Mouse (Mus musculus) stomach, adult 2 months (tissue): ENCODE data around the gene Tmem182. TPM values are rescaled to one million over a fixed set of nuclear protein-coding genes. Genes with fewer than 3 reads are reported as not detected.

Experiments used
- polyA plus RNA-seq: library from polyadenylated mRNA; depleted of rRNA; stranded (reverse); fragments of >200 nt; gene quantifications from 2 replicates; pipeline ENCODE4 v1.2.3, GENCODE M21; 2012; rRNA removed

Tmem182 gene
- polyA plus RNA-seq = 0.32 and 0.64 TPM in 2 replicates

DNA sequence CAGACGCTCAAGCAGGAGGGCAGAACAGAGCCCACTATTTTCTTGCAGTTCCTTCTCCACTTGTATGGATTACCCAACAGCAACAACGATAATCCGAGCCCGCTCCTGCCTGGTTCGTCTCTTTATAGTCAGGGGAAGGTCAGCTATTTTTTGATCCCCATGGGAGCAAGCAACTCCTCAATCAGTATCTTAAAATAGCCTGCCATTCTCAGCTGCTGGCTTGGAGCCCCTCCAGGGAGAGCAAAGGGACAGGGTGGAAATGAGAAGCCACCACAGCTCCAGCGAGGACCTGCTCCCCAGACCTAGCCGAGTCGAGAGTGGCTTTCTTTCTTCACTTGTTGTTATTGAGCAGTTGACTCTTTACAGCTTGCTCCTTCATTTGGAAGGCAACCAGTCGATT, at the start of gene Tmem182:
Gene Tmem182 (plus strand): TSS at position 251 of the 400 bp plus-strand sequence.

DNA sequence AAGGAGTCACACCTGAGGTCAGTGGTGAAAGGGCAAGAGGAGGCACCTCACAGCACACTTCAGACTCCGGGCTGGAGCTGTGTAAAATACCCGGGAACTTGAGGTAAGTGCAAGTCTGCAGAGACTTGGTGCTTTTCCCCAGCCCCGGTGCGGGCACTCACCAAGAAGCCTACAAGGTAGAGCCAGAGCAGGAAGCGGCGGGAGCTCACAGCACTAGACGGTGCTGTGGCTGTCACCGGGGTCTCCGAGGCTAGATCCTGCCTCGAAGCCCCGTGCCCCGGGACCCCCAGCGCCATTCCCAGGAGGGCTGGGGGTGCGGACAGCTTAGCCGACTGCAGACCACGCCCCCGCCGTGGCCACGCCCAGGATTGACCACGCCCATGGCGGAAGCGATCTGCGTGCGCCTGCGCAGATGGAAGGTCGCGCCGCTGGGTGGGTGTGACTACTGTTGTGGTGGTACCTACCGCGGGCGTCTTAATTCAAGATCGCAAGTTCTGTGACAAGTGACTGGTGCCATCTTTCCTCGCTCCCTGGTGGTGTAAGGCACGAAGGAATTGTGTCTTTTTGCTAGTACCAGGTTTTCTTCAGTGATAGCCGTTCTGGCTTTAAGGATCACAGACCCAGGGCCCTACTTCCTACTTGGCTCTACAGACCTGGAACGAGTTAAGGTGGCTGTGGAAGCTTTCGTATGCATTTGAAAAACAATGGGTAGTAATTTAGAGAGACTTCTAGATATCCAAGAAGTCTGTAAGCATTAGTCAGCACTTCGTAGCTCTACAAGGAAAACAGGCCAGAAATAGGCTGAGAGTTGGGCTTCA, 14.9 kb upstream of the Tmem182 start, which contains the start of gene Mfsd9:
Gene Mfsd9 (minus strand): TSS at position 364 of the 818 bp plus-strand sequence.

Other genes with a start within 250 kb of the Tmem182 start
- 24.6 and 57.8 TPM in 2 replicates for gene Slc9a4, start 225.5 kb upstream of the Tmem182 start, polyA plus RNA-seq
- gene Slc9a2, start 125.0 kb upstream of the Tmem182 start, polyA plus RNA-seq = 35.3 and 56.0 TPM in 2 replicates
- gene Mfsd9, start 14.9 kb upstream of the Tmem182 start, polyA plus RNA-seq = 1.8 and 2.1 TPM in 2 replicates